Mouse (Mus musculus) hindbrain, embryonic 10.5 days (tissue): ENCODE results near the gene Ankmy1. TPM values are rescaled to one million over a fixed set of nuclear protein-coding genes. Genes with fewer than 3 reads are reported as not detected.

Experiments
- DNase-seq: peaks from one replicate; pipeline ENCODE4 v3.0.0-alpha.2; 2017; ENCODE audit warnings: low spot score
- H3K27ac ChIP-seq: fragments of 300-500 bp; sonication (generic); 2 replicates; pipeline ENCODE4 v1.5.1; 2016; ENCODE audit warnings: mild to moderate bottlenecking, moderate library complexity
- H3K27me3 ChIP-seq: fragments of 300-500 bp; sonication (generic); 2 replicates; pipeline ENCODE4 v1.6.1; 2016; ENCODE audit warnings: mild to moderate bottlenecking; ENCODE audit not compliant: poor library complexity, insufficient read depth, severe bottlenecking
- H3K36me3 ChIP-seq: fragments of 300-500 bp; sonication (generic); 2 replicates; pipeline ENCODE4 v1.6.1; 2016; ENCODE audit warnings: mild to moderate bottlenecking, moderate library complexity
- H3K4me1 ChIP-seq: fragments of 300-500 bp; sonication (generic); replicated peaks from 2 replicates; pipeline ENCODE4 v1.6.1; 2016; ENCODE audit warnings: mild to moderate bottlenecking
- H3K4me3 ChIP-seq: fragments of 300-500 bp; sonication (generic); 2 replicates; pipeline ENCODE4 v1.5.1; 2016; ENCODE audit warnings: mild to moderate bottlenecking, moderate library complexity
- H3K9me3 ChIP-seq: fragments of 300-500 bp; sonication (generic); 2 replicates; pipeline ENCODE4 v1.6.1; 2016; ENCODE audit warnings: mild to moderate bottlenecking, moderate library complexity
- WGBS: fragments of 180-500 bp; shearing (Covaris S2); methylation state at CpG from one replicate; pipeline ENCODE4 v1.1.7; 2016; 5-methylcytosine and 5-hydroxymethylcytosine counted together
- polyA plus RNA-seq: library from polyadenylated mRNA; unstranded; fragments of >200 nt; fragmentation: Nextera tagmentation; extraction: Ambion mirVana; gene quantifications from 2 replicates; pipeline ENCODE4 v1.2.1, GENCODE M21; 2016

The Ankmy1 gene
- polyA plus RNA-seq, 1 experiment from 2014 or later = 0.30 TPM

DNA sequence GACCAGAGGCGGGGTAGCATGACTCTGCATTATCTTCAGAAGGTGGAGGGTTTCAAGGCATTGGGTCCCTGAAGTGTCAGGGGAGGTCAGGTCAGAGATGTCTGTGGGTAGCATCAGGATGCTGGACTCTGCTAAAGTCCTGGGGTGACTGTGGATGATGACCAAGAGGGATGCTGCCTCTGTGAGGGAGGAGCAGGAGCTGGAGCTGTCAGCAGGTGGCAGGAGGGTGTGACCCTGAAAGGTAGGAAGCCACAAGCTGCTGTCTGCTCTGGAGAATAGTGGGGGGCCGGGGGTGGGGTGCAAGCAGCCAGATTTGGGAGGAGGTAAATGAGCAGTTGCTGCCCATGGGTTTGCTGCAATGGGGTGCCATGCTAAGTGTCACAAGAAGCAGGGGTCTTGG, 53.2 kb downstream of the Ankmy1 start:
- Histone ChIP-seq H3K9me3 (no peaks in the 10 kb centered on the region), H3K4me1 (peaks cover 53% of the 10 kb centered on the region), H3K4me3 (no peak overlapping the region), H3K27ac (peak overlapping the region; percentile 83), H3K36me3 (peaks cover 56% of the 10 kb centered on the region), H3K27me3 (no peaks in the 10 kb centered on the region)
- DNase-seq = no peak
- WGBS = 82% methylated on average over 2 of the region's 2 CpGs

DNA sequence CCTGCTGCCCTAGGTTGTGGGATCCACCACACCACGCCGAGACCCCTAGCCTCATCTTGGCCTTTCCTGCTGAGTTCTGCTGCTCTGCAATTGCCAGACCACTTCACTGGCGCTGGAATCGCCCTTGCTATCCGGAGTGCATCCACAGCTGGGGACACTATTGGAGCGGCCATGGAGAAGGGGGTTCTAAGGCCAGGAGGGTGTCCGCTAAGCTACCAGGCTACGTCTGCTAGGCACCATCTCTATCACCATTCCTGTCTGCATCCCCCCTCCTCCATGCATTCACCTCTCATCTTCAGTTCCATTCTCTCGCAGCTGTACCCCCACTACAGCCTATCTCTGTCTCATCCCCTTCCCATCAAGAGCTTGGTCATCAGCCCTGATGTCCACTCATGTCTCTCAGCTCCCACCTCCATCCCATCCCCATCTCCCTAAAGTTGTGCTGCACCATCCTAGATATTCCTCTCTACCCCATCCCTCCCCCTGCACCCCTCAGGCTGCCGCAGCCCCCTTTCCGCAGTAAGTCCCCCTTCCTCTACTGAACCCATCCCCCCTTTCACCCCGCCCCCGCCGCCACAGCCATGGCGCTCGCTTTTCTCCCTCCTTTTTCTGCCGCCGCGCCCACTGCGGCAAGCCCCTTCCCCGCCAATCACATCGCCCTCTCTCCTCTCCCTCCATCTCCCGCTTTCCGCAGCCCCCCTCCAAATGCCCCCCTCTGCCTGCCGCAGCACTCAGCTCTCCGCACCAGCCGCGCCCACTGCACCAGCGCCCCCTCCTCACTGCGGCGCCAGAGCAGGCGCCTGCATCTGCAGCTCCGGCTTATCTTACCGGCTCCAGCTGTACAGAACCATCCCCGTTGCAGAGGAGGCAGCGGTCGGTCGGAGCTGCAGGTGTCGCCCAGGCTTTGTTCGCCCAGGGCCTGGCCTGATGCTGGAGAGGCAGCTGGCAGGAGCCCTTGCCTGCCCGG, 54.5 kb downstream of the Ankmy1 start:
- Histone ChIP-seq H3K27me3 (no peaks in the 10 kb centered on the region), H3K9me3 (no peaks in the 10 kb centered on the region), H3K36me3 (peaks cover 55% of the 10 kb centered on the region), H3K4me3 (peak overlapping the region; percentile 50), H3K4me1 (peaks cover 56% of the 10 kb centered on the region), H3K27ac (peak overlapping the region; percentile 83)
- 7% methylated on average over 41 of the region's 41 CpGs for WGBS
- DNase-seq = peak; percentile 62

DNA sequence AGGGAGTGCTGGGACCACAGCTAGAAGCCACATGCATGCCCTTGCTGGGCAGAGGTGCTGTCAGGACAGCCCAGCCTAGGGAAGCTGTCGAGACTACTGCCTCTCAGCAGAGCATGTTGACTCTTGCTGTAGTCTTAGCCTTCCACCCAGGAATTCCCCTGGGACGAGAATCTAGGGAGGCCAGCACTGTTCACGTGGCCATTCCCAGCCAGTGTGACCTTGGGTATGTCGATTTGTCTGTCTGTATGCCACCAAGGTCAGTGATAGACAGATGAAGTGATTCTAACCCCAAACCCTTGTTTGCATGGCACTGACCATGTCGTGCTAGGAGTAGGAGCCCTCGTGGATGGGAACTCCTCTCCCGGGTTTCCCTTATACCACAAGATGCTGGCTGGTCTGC, 56.8 kb downstream of the Ankmy1 start:
- Histone ChIP-seq H3K4me1 (peaks cover 50% of the 10 kb centered on the region), H3K36me3 (peaks cover 52% of the 10 kb centered on the region)

DNA sequence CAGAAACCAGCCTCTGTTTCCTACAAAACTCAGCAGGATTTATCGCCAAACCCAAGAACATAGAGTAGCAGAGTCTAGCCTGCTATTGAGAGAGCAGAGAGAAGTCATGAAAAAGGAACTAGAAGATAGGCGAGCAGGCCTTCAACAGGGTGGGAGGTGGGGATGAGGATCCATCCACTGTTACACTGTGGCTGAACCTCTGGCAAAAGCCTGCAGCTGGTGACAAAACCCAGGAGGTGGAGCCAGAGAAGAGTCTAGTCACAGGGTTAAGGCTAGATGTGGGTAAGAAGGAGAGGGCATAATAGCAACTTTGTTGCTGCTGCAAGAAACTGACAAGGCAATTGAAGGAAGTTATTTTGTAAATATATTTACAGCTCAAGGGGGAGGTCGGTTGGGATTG, 61.3 kb downstream of the Ankmy1 start:
- Histone ChIP-seq H3K36me3 (peaks cover 69% of the 10 kb centered on the region), H3K27ac (no peak overlapping the region), H3K4me3 (no peak overlapping the region), H3K9me3 (no peaks in the 10 kb centered on the region), H3K27me3 (no peaks in the 10 kb centered on the region), H3K4me1 (peaks cover 21% of the 10 kb centered on the region)
- 89% methylated on average over 3 of the region's 3 CpGs for WGBS
- DNase-seq = no peak

More for the DNA sequence above, 56.8 kb downstream of the Ankmy1 start:
- DNase-seq = no peak
- Histone ChIP-seq H3K27me3 (no peaks in the 10 kb centered on the region), H3K4me3 (no peak overlapping the region), H3K27ac (no peak overlapping the region), H3K9me3 (no peaks in the 10 kb centered on the region)
- WGBS = 86% methylated on average over 7 of the region's 7 CpGs

DNA sequence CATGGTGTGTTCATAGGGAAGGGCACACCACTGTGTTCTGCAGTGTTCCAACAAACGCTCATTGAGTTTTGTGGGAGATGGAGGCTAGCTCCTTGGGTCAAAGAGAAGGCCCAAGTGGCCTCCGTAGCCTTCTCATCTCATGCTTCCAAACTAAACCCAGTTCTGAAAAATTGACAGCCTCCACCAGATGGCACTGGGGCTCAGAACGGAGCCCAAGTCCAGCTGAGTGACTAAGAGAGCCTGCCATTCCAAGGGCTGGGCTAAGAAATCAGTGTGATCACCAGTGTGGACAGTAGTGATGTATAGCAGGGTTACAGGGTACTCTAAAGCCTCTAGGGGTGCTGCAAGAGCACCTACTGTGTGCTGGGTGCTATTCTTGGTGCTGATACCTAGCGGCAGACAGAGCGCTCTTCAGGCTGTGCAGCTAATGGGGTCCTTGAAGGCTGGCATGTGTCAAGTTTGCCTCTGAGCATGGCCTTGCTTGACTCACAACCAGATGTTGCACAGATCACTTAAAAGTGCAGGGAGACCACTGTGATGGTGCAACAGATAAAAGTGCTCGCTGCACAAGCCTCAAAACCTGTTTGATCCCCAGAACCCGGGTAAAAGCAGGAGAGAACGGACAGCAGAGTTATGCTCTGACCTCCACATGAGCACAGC, 62.3 kb downstream of the Ankmy1 start:
- 85% methylated on average over 8 of the region's 8 CpGs for WGBS
- H3K27me3 ChIP-seq = no peaks in the 10 kb centered on the region
- no peak overlapping the region for H3K4me3 ChIP-seq
- DNase-seq = no peak
- H3K4me1 ChIP-seq = peaks cover 20% of the 10 kb centered on the region
- no peaks in the 10 kb centered on the region for H3K9me3 ChIP-seq
- H3K27ac ChIP-seq = no peak overlapping the region
- peaks cover 80% of the 10 kb centered on the region for H3K36me3 ChIP-seq

DNA sequence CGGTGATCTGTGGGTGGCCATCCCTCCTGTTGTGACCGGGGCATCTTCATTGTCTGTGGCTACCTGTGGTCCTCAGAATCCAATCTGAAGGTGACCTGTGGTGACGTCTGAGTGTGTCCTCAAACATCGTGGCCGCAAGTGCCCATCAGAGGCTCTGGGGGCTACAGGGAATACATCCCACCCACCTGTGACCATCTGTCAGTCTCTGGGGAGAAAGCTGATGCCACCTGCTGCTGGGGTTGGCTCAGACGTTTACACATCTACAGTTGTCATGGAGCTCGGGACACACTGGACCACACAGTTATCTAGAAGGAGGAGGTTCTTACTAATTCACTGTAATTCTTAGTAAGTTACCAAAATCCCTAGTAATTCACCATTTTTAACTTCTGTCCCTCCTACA, 63.5 kb downstream of the Ankmy1 start:
- DNase-seq = no peak
- Histone ChIP-seq H3K4me3 (no peak overlapping the region), H3K27me3 (no peaks in the 10 kb centered on the region), H3K27ac (no peak overlapping the region), H3K36me3 (peaks cover 80% of the 10 kb centered on the region), H3K4me1 (peaks cover 31% of the 10 kb centered on the region), H3K9me3 (no peaks in the 10 kb centered on the region)
- WGBS = 81% methylated on average over 7 of the region's 7 CpGs

DNA sequence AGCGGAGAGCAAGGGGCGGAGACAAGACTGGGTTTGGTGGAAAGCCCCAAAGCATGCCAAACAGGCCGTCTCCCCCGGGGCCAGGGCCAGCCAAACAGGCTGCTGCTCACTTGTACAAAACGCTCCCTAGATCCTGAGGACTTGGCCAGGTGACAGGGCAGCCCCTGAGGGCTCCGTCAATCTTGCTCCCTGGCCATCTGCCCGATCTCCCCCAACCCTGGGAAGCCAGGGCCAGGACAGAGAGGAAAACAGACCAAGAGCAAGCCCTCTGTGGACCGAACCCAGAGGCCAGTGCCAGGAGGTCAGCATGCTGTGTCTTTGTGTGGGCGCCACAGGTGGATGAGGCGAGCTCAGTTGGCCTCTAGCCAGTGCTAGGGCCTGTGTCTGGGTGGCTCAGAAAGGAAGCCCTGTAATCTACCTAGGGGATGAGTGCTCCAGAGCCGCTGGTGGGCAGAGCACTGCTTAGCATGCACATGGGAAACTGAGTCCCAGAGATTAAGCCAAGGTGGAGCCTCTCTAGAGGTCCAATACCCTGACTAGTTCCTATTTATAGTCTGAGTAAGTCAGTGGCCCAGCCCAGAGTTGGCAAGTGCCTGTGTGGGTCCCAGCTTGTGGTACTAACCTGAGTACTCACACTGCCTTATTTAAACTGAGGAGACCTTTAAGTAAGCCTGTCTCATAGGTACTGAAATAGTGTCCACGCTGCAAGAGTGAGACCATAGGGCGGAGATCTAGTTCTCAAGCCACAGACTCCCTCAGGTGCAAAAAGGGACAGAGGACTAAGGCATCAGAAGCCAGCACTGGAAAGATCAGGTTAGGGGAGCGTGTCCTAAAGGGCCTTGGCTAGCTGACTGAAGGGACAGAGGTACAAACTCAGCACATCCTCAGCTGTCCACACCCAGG, 64.5 kb downstream of the Ankmy1 start:
- Histone ChIP-seq H3K4me3 (no peak overlapping the region), H3K9me3 (no peaks in the 10 kb centered on the region), H3K27ac (no peak overlapping the region), H3K27me3 (no peaks in the 10 kb centered on the region), H3K4me1 (peaks cover 37% of the 10 kb centered on the region), H3K36me3 (peaks cover 71% of the 10 kb centered on the region)
- no peak for DNase-seq
- 82% methylated on average over 14 of the region's 14 CpGs for WGBS

DNA sequence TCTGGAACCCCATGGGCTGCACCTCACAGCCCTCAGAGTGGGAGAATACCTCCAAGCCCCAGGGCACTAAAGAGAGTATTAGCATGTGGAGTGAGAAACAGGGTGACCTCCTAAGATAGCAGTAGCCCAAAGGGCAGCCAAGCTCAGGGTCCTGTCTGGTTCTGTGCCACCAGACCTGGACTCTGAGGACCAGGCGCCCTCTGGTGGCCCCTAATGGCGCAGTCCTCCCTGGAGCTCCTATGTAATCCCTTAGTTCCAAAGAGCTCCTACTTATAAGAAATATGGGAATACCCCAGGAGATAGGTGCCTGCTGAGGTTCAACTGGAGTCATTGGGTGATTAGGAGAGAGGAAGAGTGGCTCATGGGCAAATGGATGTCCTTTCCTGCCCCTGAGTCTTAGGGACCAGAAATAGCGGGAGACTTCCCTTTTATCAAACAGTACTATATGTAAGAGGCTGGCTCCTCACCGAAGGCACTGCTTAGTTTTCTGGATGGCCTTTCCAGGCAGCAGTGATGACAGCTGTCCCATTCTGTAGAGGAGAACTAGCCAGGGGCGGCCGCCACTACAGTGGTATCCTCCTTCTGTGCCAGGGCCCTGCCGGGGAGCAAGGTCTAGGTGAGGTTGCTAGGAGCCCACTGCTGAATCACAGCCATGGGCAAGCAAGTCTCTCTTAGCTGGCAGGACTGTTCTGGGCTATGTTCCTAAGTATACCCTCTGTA, 68.6 kb downstream of the Ankmy1 start:
- Histone ChIP-seq H3K27ac (no peak overlapping the region), H3K4me1 (peaks cover 55% of the 10 kb centered on the region), H3K9me3 (no peaks in the 10 kb centered on the region), H3K4me3 (peak overlapping the region; percentile 76; the same call in 1 of the 2 replicates), H3K27me3 (peaks cover 13% of the 10 kb centered on the region), H3K36me3 (peaks cover 44% of the 10 kb centered on the region)
- peak; percentile 85 for DNase-seq
- 64% methylated on average over 7 of the region's 7 CpGs for WGBS

DNA sequence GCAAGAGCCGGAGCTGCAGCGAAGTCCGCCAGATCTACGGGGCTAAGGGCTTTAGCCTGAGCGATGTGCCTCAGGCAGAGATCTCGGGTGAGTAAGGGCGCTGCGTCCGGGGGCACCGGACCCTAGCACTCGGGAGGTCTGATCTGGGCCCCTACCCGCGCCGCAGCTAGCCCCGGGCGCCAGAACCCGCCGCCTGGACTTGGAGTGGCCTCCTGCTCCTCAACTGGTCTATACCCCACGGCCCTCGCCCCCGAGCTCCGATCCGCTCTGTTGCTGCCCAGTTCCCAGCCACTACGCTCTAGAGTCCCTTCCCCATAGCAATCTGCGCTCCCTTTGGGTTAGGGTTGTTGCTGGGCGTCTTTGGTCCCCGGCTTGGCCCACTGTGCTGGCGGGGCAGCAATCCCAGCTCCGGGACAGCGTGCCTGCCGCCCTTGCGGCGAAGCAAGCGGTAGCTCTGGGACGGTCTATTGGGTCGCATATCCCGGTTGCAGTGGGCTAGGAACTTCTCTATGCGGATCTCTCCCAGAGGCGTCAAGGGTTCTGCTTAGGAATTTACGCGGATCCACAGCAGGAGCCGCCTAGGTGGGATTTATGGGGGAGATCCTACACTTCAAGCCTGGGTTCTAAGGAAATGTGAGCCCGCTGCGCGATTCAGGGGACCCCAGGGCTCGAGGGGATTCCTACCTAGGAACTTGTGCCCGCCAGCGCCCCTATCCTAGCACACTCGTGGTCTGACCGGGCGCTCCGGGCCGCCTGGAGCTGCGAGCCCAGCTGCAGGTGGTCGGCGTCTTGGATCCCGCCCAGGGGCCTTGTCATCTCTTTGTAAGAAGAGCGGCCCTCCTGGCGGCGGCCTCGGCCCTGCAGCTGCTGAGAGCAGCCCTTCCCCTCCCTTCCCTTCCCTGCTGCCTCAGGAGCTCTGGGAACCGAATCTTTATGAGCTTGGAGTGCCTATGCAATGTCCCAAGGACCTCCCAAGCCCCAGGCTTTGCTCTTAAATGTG, 70.4 kb downstream of the Ankmy1 start:
- peak overlapping the region; percentile 98 for H3K27ac ChIP-seq
- peak overlapping the region; percentile 76 for H3K4me3 ChIP-seq
- DNase-seq = peak; percentile 81
- peaks cover 49% of the 10 kb centered on the region for H3K4me1 ChIP-seq
- H3K27me3 ChIP-seq = peaks cover 18% of the 10 kb centered on the region
- peaks cover 31% of the 10 kb centered on the region for H3K36me3 ChIP-seq
- under 1% methylated on average over 62 of the region's 62 CpGs for WGBS
- no peaks in the 10 kb centered on the region for H3K9me3 ChIP-seq

DNA sequence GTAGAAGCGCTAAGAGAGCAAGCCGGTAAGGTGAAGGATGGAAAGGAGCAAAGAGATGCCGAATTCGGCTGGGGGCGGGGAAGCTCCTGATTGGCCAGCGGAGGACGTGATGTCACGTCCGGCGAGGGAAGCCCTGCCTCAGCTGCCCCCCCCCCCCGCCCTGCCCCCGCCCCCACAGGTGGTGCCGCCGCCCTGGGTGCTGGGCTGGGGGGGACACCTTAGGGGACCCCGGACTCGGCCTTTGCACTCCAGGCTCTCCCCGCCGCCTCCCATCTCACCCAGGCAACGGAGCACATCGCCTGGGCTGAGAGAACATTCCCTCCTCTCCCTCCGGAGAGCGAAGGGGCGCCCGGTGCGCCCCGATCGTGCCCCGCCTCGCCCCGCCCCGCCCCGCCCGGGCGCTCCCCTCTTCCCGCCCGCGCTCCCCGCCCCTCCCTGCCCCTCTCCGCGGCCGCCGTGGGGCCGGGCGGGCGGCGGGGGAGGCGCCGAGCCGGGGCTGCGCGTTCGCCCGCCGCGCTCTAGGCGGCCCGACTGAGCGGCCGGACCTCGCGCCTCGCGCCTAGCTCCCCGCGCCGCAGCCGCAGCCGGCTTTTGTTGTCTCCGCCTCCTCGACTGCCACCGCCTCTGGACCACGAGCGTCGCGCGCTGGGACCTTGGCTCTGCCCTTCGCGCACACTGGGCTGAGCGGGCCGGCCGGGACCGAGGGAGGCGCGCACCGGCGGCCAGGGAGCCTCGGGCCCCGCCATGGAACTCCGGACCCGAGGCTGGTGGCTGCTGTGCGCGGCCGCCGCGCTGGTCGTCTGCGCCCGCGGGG, 71.3 kb downstream of the Ankmy1 start, which contains the start of gene Gpc1:
TSS of gene Gpc1 (plus strand) at position 458 of the 814 bp plus-strand sequence.
- H3K9me3 ChIP-seq = no peaks in the 10 kb centered on the region
- peaks cover 51% of the 10 kb centered on the region for H3K4me1 ChIP-seq
- peaks cover 22% of the 10 kb centered on the region for H3K36me3 ChIP-seq
- peak; percentile 91 for DNase-seq
- peaks cover 18% of the 10 kb centered on the region for H3K27me3 ChIP-seq
- H3K27ac ChIP-seq = peak within 1 kb of the TSS; percentile 98
- WGBS = under 1% methylated on average over 72 of the region's 99 CpGs
- peak within 1 kb of the TSS; percentile 76 for H3K4me3 ChIP-seq
